Mouse (Mus musculus) ES-Bruce4 (cell line): Measurements from ENCODE around the gene Arid2. TPM values are rescaled to one million over a fixed set of nuclear protein-coding genes. Genes with fewer than 3 reads are reported as not detected.
"Not testable (repeated sequence)": the region's sequence is repeated elsewhere in the genome, so short reads cannot be mapped to it uniquely, and the experiment has no call there.

Source experiments
- H3K27ac ChIP-seq: 2 replicates; pipeline ENCODE4 v1.5.1; 2012; ENCODE audit warnings: low read length, inconsistent platforms; ENCODE audit not compliant: insufficient read depth
- H3K27me3 ChIP-seq: 2 replicates; pipeline ENCODE4 v1.6.1; 2012; ENCODE audit warnings: mild to moderate bottlenecking, low read length, inconsistent platforms; ENCODE audit not compliant: control insufficient read depth, poor library complexity, insufficient read depth, severe bottlenecking
- H3K36me3 ChIP-seq: 2 replicates; pipeline ENCODE4 v1.6.1; 2012; ENCODE audit warnings: inconsistent platforms, mild to moderate bottlenecking, low read length, moderate library complexity; ENCODE audit not compliant: control insufficient read depth, poor library complexity, insufficient read depth, severe bottlenecking
- H3K4me1 ChIP-seq: one replicate; pipeline ENCODE4 v1.8.1; 2011; ENCODE audit warnings: low read length; ENCODE audit not compliant: control insufficient read depth, insufficient read depth
- H3K4me3 ChIP-seq: 2 replicates; pipeline ENCODE4 v1.5.1; 2011; ENCODE audit warnings: low read depth, mild to moderate bottlenecking, low read length
- H3K9ac ChIP-seq: 2 replicates; pipeline ENCODE4 v1.6.1; 2012; ENCODE audit warnings: low read depth, mild to moderate bottlenecking, inconsistent platforms; ENCODE audit not compliant: poor library complexity, severe bottlenecking
- H3K9me3 ChIP-seq: replicated peaks from 2 replicates; pipeline ENCODE4 v1.6.1; 2012; ENCODE audit warnings: mild to moderate bottlenecking, low read length, inconsistent platforms; ENCODE audit not compliant: control insufficient read depth, poor library complexity, insufficient read depth, severe bottlenecking
- CTCF ChIP-seq: IDR thresholded peaks from one replicate; pipeline ENCODE4 v1.8.1; 2011; ENCODE audit warnings: low read depth, low read length
- EP300 ChIP-seq: IDR thresholded peaks from 2 replicates; pipeline ENCODE4 v1.6.1; 2011; ENCODE audit warnings: low read depth, low read length; ENCODE audit not compliant: insufficient read depth
- POLR2A ChIP-seq: IDR thresholded peaks from one replicate; pipeline ENCODE4 v1.8.1; 2011; ENCODE audit warnings: low read length; ENCODE audit not compliant: insufficient read depth
- polyA plus RNA-seq: library from polyadenylated mRNA; stranded (reverse); fragments of >200 nt; gene quantifications from 2 replicates; pipeline ENCODE4 v1.2.4, GENCODE M21; 2011; ENCODE audit warnings: low read depth; ENCODE audit not compliant: missing spikeins, insufficient read depth, insufficient read length

Gene Arid2
- polyA plus RNA-seq, 1 experiment = 81.5 TPM

- H3K27ac ChIP-seq = no peak overlapping the region
- TF ChIP-seq CTCF (no peak), EP300 (no peak), POLR2A (no peak)
- peaks cover 60% of the 10 kb centered on the region for H3K36me3 ChIP-seq
- H3K4me3 ChIP-seq = no peak overlapping the region
- H3K27me3 ChIP-seq = no peaks in the 10 kb centered on the region
- H3K4me1 ChIP-seq = no peaks in the 10 kb centered on the region
- no peaks in the 10 kb centered on the region for H3K9me3 ChIP-seq
- no peak overlapping the region for H3K9ac ChIP-seq
Measured at GRCm38 (mm10) chr15:96419920-96420319, 132.6 kb downstream of the Arid2 start.

- Histone ChIP-seq H3K36me3 (peaks cover 32% of the 10 kb centered on the region), H3K4me3 (no peak overlapping the region), H3K27me3 (no peaks in the 10 kb centered on the region), H3K9me3 (no peaks in the 10 kb centered on the region), H3K4me1 (no peaks in the 10 kb centered on the region), H3K27ac (no peak overlapping the region), H3K9ac (no peak overlapping the region)
- TF ChIP-seq POLR2A (no peak), CTCF (no peak), EP300 (no peak)
Measured at GRCm38 (mm10) chr15:96434202-96434601, 146.9 kb downstream of the Arid2 start.

- not testable (repeated sequence) for H3K9me3 ChIP-seq, H3K27ac ChIP-seq, H3K4me1 ChIP-seq, H3K9ac ChIP-seq, H3K27me3 ChIP-seq, H3K4me3 ChIP-seq
- H3K36me3 ChIP-seq = peaks cover 12% of the 10 kb centered on the region
Measured at GRCm38 (mm10) chr15:96441480-96441879, 154.2 kb downstream of the Arid2 start.

GRCm38 (mm10) chr15:96446785-96447184 is 159.5 kb downstream of the Arid2 start:
- H3K27me3 ChIP-seq = no peaks in the 10 kb centered on the region
- no peak overlapping the region for H3K4me3 ChIP-seq
- H3K9me3 ChIP-seq = no peaks in the 10 kb centered on the region
- no peak for TF ChIP-seq EP300
- no peak for TF ChIP-seq POLR2A
- no peak for TF ChIP-seq CTCF
- H3K4me1 ChIP-seq = no peaks in the 10 kb centered on the region
- no peak overlapping the region for H3K27ac ChIP-seq
- H3K9ac ChIP-seq = no peak overlapping the region
- peaks cover 17% of the 10 kb centered on the region for H3K36me3 ChIP-seq

- H3K4me1 ChIP-seq = no peaks in the 10 kb centered on the region
- no peaks in the 10 kb centered on the region for H3K27me3 ChIP-seq
- no peak overlapping the region for H3K4me3 ChIP-seq
- peaks cover 15% of the 10 kb centered on the region for H3K36me3 ChIP-seq
- TF ChIP-seq CTCF (no peak), POLR2A (no peak), EP300 (no peak)
- no peak overlapping the region for H3K27ac ChIP-seq
- no peaks in the 10 kb centered on the region for H3K9me3 ChIP-seq
- H3K9ac ChIP-seq = no peak overlapping the region
Measured at GRCm38 (mm10) chr15:96448656-96449299, 161.5 kb downstream of the Arid2 start.

- H3K36me3 ChIP-seq = peaks cover 8% of the 10 kb centered on the region; the same call in 1 of the 2 replicates
- TF ChIP-seq CTCF = no peak
- no peak for TF ChIP-seq EP300
- no peak for TF ChIP-seq POLR2A
- H3K27ac ChIP-seq = no peak overlapping the region
Measured at GRCm38 (mm10) chr15:96453346-96453745, 166.0 kb downstream of the Arid2 start.

More at GRCm38 (mm10) chr15:96453346-96453745, 166.0 kb downstream of the Arid2 start:
- no peaks in the 10 kb centered on the region for H3K27me3 ChIP-seq
- H3K9me3 ChIP-seq = no peaks in the 10 kb centered on the region
- no peak overlapping the region for H3K9ac ChIP-seq
- H3K4me1 ChIP-seq = peaks cover 1% of the 10 kb centered on the region
- no peak overlapping the region for H3K4me3 ChIP-seq

Other genes starting within 250 kb of the Arid2 start
- 141 and 152 TPM in 2 replicates for gene Scaf11, start 173.3 kb downstream of the Arid2 start, polyA plus RNA-seq